Mouse (Mus musculus) lung, postnatal 0 days (tissue): ENCODE results near the gene Efcab1.

ENCODE experiments used
- CTCF ChIP-seq: IDR thresholded peaks from 2 replicates; pipeline ENCODE4 v1.5.1; 2016; ENCODE audit warnings: antibody characterized with exemption, mild to moderate bottlenecking
- EP300 ChIP-seq: IDR thresholded peaks from 2 replicates; pipeline ENCODE4 v1.6.1; 2016; ENCODE audit warnings: antibody characterized with exemption, mild to moderate bottlenecking, control low read depth

DNA sequence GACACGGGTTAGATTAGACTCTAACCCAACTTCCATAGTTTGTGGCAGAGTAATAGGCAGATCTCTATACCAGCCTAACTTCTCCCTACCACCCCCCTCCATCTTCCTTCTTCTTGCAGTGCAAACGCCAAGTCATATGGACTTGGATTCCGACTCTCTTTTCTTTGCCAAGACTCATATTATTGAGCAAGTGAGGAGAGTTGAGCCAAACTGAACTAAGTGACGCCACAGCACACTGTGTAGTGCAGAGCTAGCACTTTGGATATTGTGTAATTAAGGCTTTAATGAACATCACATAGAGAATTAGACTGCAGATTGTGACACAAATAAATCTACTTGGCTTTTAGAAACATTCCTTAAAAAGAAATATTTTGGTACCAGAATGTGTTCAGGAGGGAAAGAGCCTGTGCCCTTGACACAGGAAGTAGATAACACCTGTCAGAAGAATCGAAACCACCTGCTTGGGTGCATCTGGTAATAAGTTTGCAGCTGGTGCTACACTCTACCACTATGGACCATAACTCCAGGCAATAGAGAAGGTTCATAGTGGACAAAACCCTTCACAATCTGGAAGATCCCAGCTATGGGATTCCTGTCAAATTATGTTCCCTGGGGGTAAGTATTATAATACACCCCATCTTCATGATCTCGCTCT is 83.3 kb downstream of the Efcab1 start:
- TF ChIP-seq CTCF (no peak), EP300 (peak; percentile 82)
